Mouse (Mus musculus): ENCODE results near the gene Stag3.
A peak's percentile ranks its signal among the peaks of the same experiment; 100 is the strongest.

Stag3 gene

GRCm38 (mm10) chr5:138279585-138280424, at the start of gene Stag3, which contains the start of the genes Gm43720 and Gpc2:
Gene Stag3 (plus strand): TSS chr5:138280240.
Gene Gm43720 (minus strand): TSS chr5:138279958.
Gene Gpc2 (minus strand): TSS chr5:138280005.
- DNase-seq (ENCODE audit: low spot score) = peak; percentile 98

GRCm38 (mm10) chr5:138233778-138234177, 46.3 kb upstream of the Stag3 start:
- DNase-seq (ENCODE audit: low spot score) = no peak

GRCm38 (mm10) chr5:138234224-138234623, 45.8 kb upstream of the Stag3 start:
- DNase-seq (ENCODE audit: low spot score) = no peak

- no peak for DNase-seq (ENCODE audit: low spot score)
Measured at GRCm38 (mm10) chr5:138241511-138241910, 38.5 kb upstream of the Stag3 start.

GRCm38 (mm10) chr5:138251144-138251543, 28.9 kb upstream of the Stag3 start:
- no peak for DNase-seq (ENCODE audit: low spot score)

- DNase-seq (ENCODE audit: low spot score) = no peak
Measured at GRCm38 (mm10) chr5:138253061-138253460, 27.0 kb upstream of the Stag3 start.

- peak; percentile 95 for DNase-seq (ENCODE audit: low spot score)
Measured at GRCm38 (mm10) chr5:138255353-138256093, 24.5 kb upstream of the Stag3 start, which contains the start of gene Lamtor4. Gene Lamtor4 (plus strand): TSS chr5:138255482.

GRCm38 (mm10) chr5:138256094-138256467, 24.0 kb upstream of the Stag3 start:
- no peak for DNase-seq (ENCODE audit: low spot score)

GRCm38 (mm10) chr5:138256966-138257584, 23.0 kb upstream of the Stag3 start:
- DNase-seq (ENCODE audit: low spot score) = no peak

- no peak for DNase-seq (ENCODE audit: low spot score)
Measured at GRCm38 (mm10) chr5:138257585-138257978, 22.5 kb upstream of the Stag3 start.

GRCm38 (mm10) chr5:138258078-138258477, 22.0 kb upstream of the Stag3 start:
- no peak for DNase-seq (ENCODE audit: low spot score)

GRCm38 (mm10) chr5:138258542-138258941, 21.5 kb upstream of the Stag3 start:
- no peak for DNase-seq (ENCODE audit: low spot score)

- DNase-seq (ENCODE audit: low spot score) = no peak
Measured at GRCm38 (mm10) chr5:138258993-138259392, 21.0 kb upstream of the Stag3 start.

- no peak for DNase-seq (ENCODE audit: low spot score)
Measured at GRCm38 (mm10) chr5:138260051-138260450, 20.0 kb upstream of the Stag3 start.

GRCm38 (mm10) chr5:138260834-138261233, 19.2 kb upstream of the Stag3 start:
- no peak for DNase-seq (ENCODE audit: low spot score)

- no peak for DNase-seq (ENCODE audit: low spot score)
Measured at GRCm38 (mm10) chr5:138262001-138262400, 18.0 kb upstream of the Stag3 start.

- no peak for DNase-seq (ENCODE audit: low spot score)
Measured at GRCm38 (mm10) chr5:138262582-138263240, 17.3 kb upstream of the Stag3 start.

- DNase-seq (ENCODE audit: low spot score) = peak; percentile 97
Measured at GRCm38 (mm10) chr5:138263260-138264206, 16.5 kb upstream of the Stag3 start, which contains the start of gene BC037034. Gene BC037034 (minus strand): TSS chr5:138264033.

GRCm38 (mm10) chr5:138264207-138264578, 15.8 kb upstream of the Stag3 start:
- DNase-seq (ENCODE audit: low spot score) = no peak

GRCm38 (mm10) chr5:138265712-138266111, 14.3 kb upstream of the Stag3 start:
- DNase-seq (ENCODE audit: low spot score) = no peak

- DNase-seq (ENCODE audit: low spot score) = no peak
Measured at GRCm38 (mm10) chr5:138267114-138267513, 12.9 kb upstream of the Stag3 start.
